Mouse (Mus musculus): ENCODE measurements around the gene A630023A22Rik. TPM values are rescaled to one million over a fixed set of nuclear protein-coding genes. Genes with fewer than 3 reads are reported as not detected.

A630023A22Rik gene
- polyA plus RNA-seq, 1 experiment from 2014 or later, result not detected

- Histone ChIP-seq H3K36me3 (no peaks in the 10 kb centered on the region), H3K27ac (no peak overlapping the region), H3K4me3 (replicated peaks) (no peak overlapping the region), H3K4me2 (no peak overlapping the region), H3K27me3 (peaks cover 9% of the 10 kb centered on the region; the same call in 1 of the 2 replicates), H3K9ac (replicated peaks) (no peak overlapping the region), H3K9me3 (no peaks in the 10 kb centered on the region), H3K4me1 (replicated peaks) (no peaks in the 10 kb centered on the region)
- no peak for ATAC-seq (ENCODE audit: insufficient number of reproducible peaks, insufficient read depth, low FRiP score, low TSS enrichment, low read depth)
- 87% methylated on average over 3 of the region's 4 CpGs for WGBS
Observed at GRCm38 (mm10) chr14:34086806-34087205, 15.7 kb downstream of the A630023A22Rik start.

- H3K4me3 ChIP-seq (replicated peaks), result no peak within 1 kb of the TSS
- H3K36me3 ChIP-seq, result no peaks in the 10 kb centered on the region
- H3K27me3 ChIP-seq, result peaks cover 9% of the 10 kb centered on the region; the same call in 1 of the 2 replicates
- no peak within 1 kb of the TSS for H3K4me2 ChIP-seq
- no peaks in the 10 kb centered on the region for H3K4me1 ChIP-seq (replicated peaks)
- ATAC-seq (ENCODE audit: insufficient number of reproducible peaks, insufficient read depth, low FRiP score, low TSS enrichment, low read depth), result no peak
- H3K9ac ChIP-seq (replicated peaks), result no peak within 1 kb of the TSS
- H3K9me3 ChIP-seq, result no peaks in the 10 kb centered on the region
- no peak within 1 kb of the TSS for H3K27ac ChIP-seq
- WGBS, result 63% methylated on average over 4 of the region's 4 CpGs
Observed at GRCm38 (mm10) chr14:34085731-34086130, 16.8 kb downstream of the A630023A22Rik start, which contains the start of gene Anxa8. TSS of gene Anxa8 (plus strand) at chr14:34085981.

GRCm38 (mm10) chr14:34080321-34080997 is 22.1 kb downstream of the A630023A22Rik start:
- Histone ChIP-seq H3K9me3 (no peaks in the 10 kb centered on the region), H3K9ac (replicated peaks) (no peak overlapping the region), H3K4me2 (no peak overlapping the region), H3K4me3 (replicated peaks) (no peak overlapping the region), H3K27ac (no peak overlapping the region), H3K27me3 (no peaks in the 10 kb centered on the region; the same call in 1 of the 2 replicates), H3K36me3 (no peaks in the 10 kb centered on the region), H3K4me1 (replicated peaks) (no peaks in the 10 kb centered on the region)
- ATAC-seq (ENCODE audit: insufficient number of reproducible peaks, insufficient read depth, low FRiP score, low TSS enrichment, low read depth), result peak; percentile 69
- 10% methylated on average over 11 of the region's 11 CpGs for WGBS

- no peak for ATAC-seq (ENCODE audit: insufficient number of reproducible peaks, insufficient read depth, low FRiP score, low TSS enrichment, low read depth)
- WGBS, result 72% methylated on average over 4 of the region's 4 CpGs
- H3K9me3 ChIP-seq, result no peaks in the 10 kb centered on the region
- no peaks in the 10 kb centered on the region for H3K36me3 ChIP-seq
- H3K4me1 ChIP-seq (replicated peaks), result no peaks in the 10 kb centered on the region
- H3K4me3 ChIP-seq (replicated peaks), result no peak overlapping the region
- no peak overlapping the region for H3K27ac ChIP-seq
- H3K27me3 ChIP-seq, result no peaks in the 10 kb centered on the region
- H3K9ac ChIP-seq (replicated peaks), result no peak overlapping the region
- H3K4me2 ChIP-seq, result no peak overlapping the region
Observed at GRCm38 (mm10) chr14:34078293-34078692, 24.3 kb downstream of the A630023A22Rik start.

- Histone ChIP-seq H3K36me3 (no peaks in the 10 kb centered on the region), H3K27me3 (no peaks in the 10 kb centered on the region), H3K4me1 (replicated peaks) (no peaks in the 10 kb centered on the region), H3K9ac (replicated peaks) (no peak overlapping the region), H3K4me2 (no peak overlapping the region), H3K9me3 (no peaks in the 10 kb centered on the region), H3K4me3 (replicated peaks) (no peak overlapping the region), H3K27ac (no peak overlapping the region)
- ATAC-seq (ENCODE audit: insufficient number of reproducible peaks, insufficient read depth, low FRiP score, low TSS enrichment, low read depth), result no peak
- WGBS, result 71% methylated on average over 5 of the region's 5 CpGs
Observed at GRCm38 (mm10) chr14:34077222-34077621, 25.3 kb downstream of the A630023A22Rik start.

GRCm38 (mm10) chr14:34075346-34075745 is 27.2 kb downstream of the A630023A22Rik start:
- no peak overlapping the region for H3K4me2 ChIP-seq
- no peaks in the 10 kb centered on the region for H3K36me3 ChIP-seq
- H3K9ac ChIP-seq (replicated peaks), result no peak overlapping the region
- 68% methylated on average over 4 of the region's 4 CpGs for WGBS
- H3K4me1 ChIP-seq (replicated peaks), result no peaks in the 10 kb centered on the region
- no peaks in the 10 kb centered on the region for H3K27me3 ChIP-seq
- no peak for ATAC-seq (ENCODE audit: insufficient number of reproducible peaks, insufficient read depth, low FRiP score, low TSS enrichment, low read depth)
- no peak overlapping the region for H3K4me3 ChIP-seq (replicated peaks)
- H3K27ac ChIP-seq, result no peak overlapping the region
- H3K9me3 ChIP-seq, result no peaks in the 10 kb centered on the region

GRCm38 (mm10) chr14:34071665-34072064 is 30.9 kb downstream of the A630023A22Rik start:
- WGBS, result 60% methylated on average over 6 of the region's 6 CpGs

GRCm38 (mm10) chr14:34052516-34052915 is 50.0 kb downstream of the A630023A22Rik start, which contains the start of gene Antxrl:
TSS of gene Antxrl (plus strand) at chr14:34052707.
- Histone ChIP-seq H3K36me3 (no peaks in the 10 kb centered on the region), H3K4me1 (replicated peaks) (peaks cover 4% of the 10 kb centered on the region; the same call in 1 of the 2 replicates), H3K9ac (replicated peaks) (no peak within 1 kb of the TSS), H3K9me3 (no peaks in the 10 kb centered on the region), H3K27me3 (no peaks in the 10 kb centered on the region), H3K27ac (no peak within 1 kb of the TSS), H3K4me3 (replicated peaks) (no peak within 1 kb of the TSS), H3K4me2 (no peak within 1 kb of the TSS)
- ATAC-seq (ENCODE audit: insufficient number of reproducible peaks, insufficient read depth, low FRiP score, low TSS enrichment, low read depth), result no peak
- 90% methylated on average over 6 of the region's 6 CpGs for WGBS

More at GRCm38 (mm10) chr14:34071665-34072064, 30.9 kb downstream of the A630023A22Rik start:
- no peak overlapping the region for H3K9ac ChIP-seq (replicated peaks)
- no peak overlapping the region for H3K27ac ChIP-seq
- H3K4me2 ChIP-seq, result no peak overlapping the region
- H3K36me3 ChIP-seq, result no peaks in the 10 kb centered on the region
- no peaks in the 10 kb centered on the region for H3K4me1 ChIP-seq (replicated peaks)
- no peak overlapping the region for H3K4me3 ChIP-seq (replicated peaks)
- no peaks in the 10 kb centered on the region for H3K9me3 ChIP-seq
- H3K27me3 ChIP-seq, result no peaks in the 10 kb centered on the region
- no peak for ATAC-seq (ENCODE audit: insufficient number of reproducible peaks, insufficient read depth, low FRiP score, low TSS enrichment, low read depth)

- no peaks in the 10 kb centered on the region for H3K36me3 ChIP-seq
- H3K27ac ChIP-seq, result no peak overlapping the region
- H3K9me3 ChIP-seq, result no peaks in the 10 kb centered on the region
- no peak overlapping the region for H3K9ac ChIP-seq (replicated peaks)
- ATAC-seq (ENCODE audit: insufficient number of reproducible peaks, insufficient read depth, low FRiP score, low TSS enrichment, low read depth), result no peak
- peaks cover 4% of the 10 kb centered on the region; the same call in 1 of the 2 replicates for H3K4me1 ChIP-seq (replicated peaks)
- H3K4me3 ChIP-seq (replicated peaks), result no peak overlapping the region
- H3K27me3 ChIP-seq, result no peaks in the 10 kb centered on the region
- WGBS, result 51% methylated on average over 5 of the region's 5 CpGs
- no peak overlapping the region for H3K4me2 ChIP-seq
Observed at GRCm38 (mm10) chr14:34050101-34050779, 52.3 kb downstream of the A630023A22Rik start.

- no peak overlapping the region for H3K4me3 ChIP-seq (replicated peaks)
- H3K4me1 ChIP-seq (replicated peaks), result no peaks in the 10 kb centered on the region
- H3K27ac ChIP-seq, result no peak overlapping the region
- no peak overlapping the region for H3K9ac ChIP-seq (replicated peaks)
- no peak for ATAC-seq (ENCODE audit: insufficient number of reproducible peaks, insufficient read depth, low FRiP score, low TSS enrichment, low read depth)
- H3K36me3 ChIP-seq, result no peaks in the 10 kb centered on the region
- H3K4me2 ChIP-seq, result no peak overlapping the region
- 61% methylated on average over 3 of the region's 3 CpGs for WGBS
- H3K9me3 ChIP-seq, result no peaks in the 10 kb centered on the region
- H3K27me3 ChIP-seq, result peaks cover 5% of the 10 kb centered on the region; the same call in 1 of the 2 replicates
Observed at GRCm38 (mm10) chr14:34043341-34043740, 59.2 kb downstream of the A630023A22Rik start.

GRCm38 (mm10) chr14:34041241-34041640 is 61.3 kb downstream of the A630023A22Rik start:
- no peak for ATAC-seq (ENCODE audit: insufficient number of reproducible peaks, insufficient read depth, low FRiP score, low TSS enrichment, low read depth)
- Histone ChIP-seq H3K27me3 (peaks cover 5% of the 10 kb centered on the region; the same call in 1 of the 2 replicates), H3K27ac (no peak overlapping the region), H3K4me3 (replicated peaks) (no peak overlapping the region), H3K4me1 (replicated peaks) (no peaks in the 10 kb centered on the region), H3K4me2 (no peak overlapping the region), H3K36me3 (no peaks in the 10 kb centered on the region), H3K9ac (replicated peaks) (no peak overlapping the region), H3K9me3 (no peaks in the 10 kb centered on the region)
- 85% methylated on average over 4 of the region's 4 CpGs for WGBS

Measured in limb, embryonic 12.5 days (tissue).